In the genomic region with DNA sequence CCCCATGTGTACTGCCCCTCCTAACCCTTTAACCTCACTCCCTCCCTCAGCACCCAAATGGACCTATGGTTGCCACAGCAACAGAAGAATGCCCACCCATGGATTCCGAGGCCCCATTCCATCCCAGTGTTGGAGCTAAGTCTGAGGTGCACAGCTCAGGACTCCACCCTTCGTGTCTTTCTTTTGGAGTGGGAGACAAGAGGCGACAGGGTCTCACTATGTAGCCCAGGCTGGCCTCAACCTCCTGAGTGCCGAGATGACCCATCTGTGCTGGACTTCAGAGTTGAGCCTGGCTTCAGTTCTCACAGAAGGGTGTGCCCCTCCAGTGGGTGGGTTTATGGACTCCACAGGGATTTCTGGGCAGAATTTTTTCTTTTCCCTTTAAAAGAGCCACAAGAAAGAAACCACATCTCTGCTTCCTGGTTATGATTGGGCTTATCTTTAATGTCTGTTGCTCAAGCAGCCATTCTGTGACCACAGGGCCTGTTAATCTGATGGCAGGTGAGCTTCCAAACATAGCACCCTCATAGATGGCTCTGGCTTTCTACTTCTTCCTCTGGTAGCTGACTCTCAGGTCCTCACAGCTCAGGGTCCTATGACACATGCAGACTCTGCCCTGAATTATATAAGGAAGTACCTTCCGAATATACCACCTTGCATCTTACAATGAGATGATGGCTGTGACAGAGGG, we compare ENCODE assay signal across 22 mouse cellular contexts. TPM values are rescaled to one million over a fixed set of nuclear protein-coding genes. Genes with fewer than 3 reads are reported as not detected.
"Had no signal": no experiment of that assay in that cellular context is flagged by ENCODE, and none has a peak within 500 bp of the region (broad histone marks: within the 10 kb centered on the region; RNA-seq: fewer than 3 reads in every experiment).

Gene Theg (minus strand): TSS at position 271 of the 691 bp plus-strand sequence.

- H3K4me3 ChIP-seq: layer of hippocampus, adult 2 months; limb, embryonic 15.5 days; liver, embryonic 13.5 days; neural tube, embryonic 12.5 days; stomach, embryonic 15.5 days had no signal

- H3K36me3 ChIP-seq: limb, embryonic 15.5 days; liver, embryonic 13.5 days; neural tube, embryonic 12.5 days; stomach, embryonic 15.5 days had no signal

- H3K27ac ChIP-seq: kidney, postnatal 0 days; layer of hippocampus, adult 2 months; limb, embryonic 15.5 days; liver, embryonic 13.5 days; neural tube, embryonic 12.5 days; stomach, embryonic 15.5 days had no signal

- H3K4me2 ChIP-seq: limb, embryonic 15.5 days; liver, embryonic 13.5 days; neural tube, embryonic 12.5 days; stomach, embryonic 15.5 days had no signal

- DNase-seq: kidney, adult 11 months; kidney, adult 9 months; kidney, postnatal 4 days; left cerebral cortex, postnatal 4 days; liver, embryonic 13.5 days; lung, adult 18-20 months; lung, postnatal 36 days; midbrain, embryonic 14.5 days; right cerebral cortex, postnatal 14 days; thymus, adult 18-20 months; thymus, postnatal 36 days had no signal

- H3K27me3 ChIP-seq: limb, embryonic 15.5 days; liver, embryonic 13.5 days; neural tube, embryonic 12.5 days; stomach, embryonic 15.5 days had no signal

- H3K4me1 ChIP-seq: limb, embryonic 15.5 days; liver, embryonic 13.5 days; neural tube, embryonic 12.5 days; stomach, embryonic 15.5 days had no signal

- H3K9ac ChIP-seq: limb, embryonic 15.5 days; liver, embryonic 13.5 days; neural tube, embryonic 12.5 days; stomach, embryonic 15.5 days had no signal

- H3K9me3 ChIP-seq: limb, embryonic 15.5 days; liver, embryonic 13.5 days; neural tube, embryonic 12.5 days; stomach, embryonic 15.5 days had no signal

RNA-seq across cellular contexts. Expression of gene Theg, which starts in this region (rescaled TPM):
- total RNA-seq: layer of hippocampus, postnatal 10 days; left cerebral cortex, postnatal 10 days; left cerebral cortex, postnatal 4 days; megakaryocyte progenitor cell, adult 5-6 weeks; monocyte, adult 5-6 weeks; neutrophil, adult 5-6 weeks had no signal
- polyA plus RNA-seq: kidney, postnatal 0 days; limb, embryonic 15.5 days; liver, embryonic 13.5 days; lung, embryonic 16.5 days; midbrain, embryonic 14.5 days; neural tube, embryonic 12.5 days; stomach, embryonic 15.5 days had no signal
